Mouse (Mus musculus) gastrocnemius, postnatal 14 days (tissue): ENCODE measurements around the gene Chn1. TPM values are rescaled to one million over a fixed set of nuclear protein-coding genes. Genes with fewer than 3 reads are reported as not detected.

Experiments
- DNase-seq: peaks from one replicate; pipeline ENCODE4 v3.0.0; 2021; ENCODE audit warnings: mixed read lengths
- intact Hi-C: fragments of 180-260 bp; cut with DNase I; formaldehyde crosslinking; loops from one replicate; pipeline ENCODE4 v1.15.1; 2025; ENCODE audit warnings: low total_unique reads
- total RNA-seq, 2 experiments: library from RNA; stranded (reverse); gene quantifications; 2 replicates each; pipeline ENCODE4 v1.2.3; 2021

Chn1 gene
- total RNA-seq, 2 experiments from 2014 or later, result 11.3 to 11.6 TPM

DNA sequence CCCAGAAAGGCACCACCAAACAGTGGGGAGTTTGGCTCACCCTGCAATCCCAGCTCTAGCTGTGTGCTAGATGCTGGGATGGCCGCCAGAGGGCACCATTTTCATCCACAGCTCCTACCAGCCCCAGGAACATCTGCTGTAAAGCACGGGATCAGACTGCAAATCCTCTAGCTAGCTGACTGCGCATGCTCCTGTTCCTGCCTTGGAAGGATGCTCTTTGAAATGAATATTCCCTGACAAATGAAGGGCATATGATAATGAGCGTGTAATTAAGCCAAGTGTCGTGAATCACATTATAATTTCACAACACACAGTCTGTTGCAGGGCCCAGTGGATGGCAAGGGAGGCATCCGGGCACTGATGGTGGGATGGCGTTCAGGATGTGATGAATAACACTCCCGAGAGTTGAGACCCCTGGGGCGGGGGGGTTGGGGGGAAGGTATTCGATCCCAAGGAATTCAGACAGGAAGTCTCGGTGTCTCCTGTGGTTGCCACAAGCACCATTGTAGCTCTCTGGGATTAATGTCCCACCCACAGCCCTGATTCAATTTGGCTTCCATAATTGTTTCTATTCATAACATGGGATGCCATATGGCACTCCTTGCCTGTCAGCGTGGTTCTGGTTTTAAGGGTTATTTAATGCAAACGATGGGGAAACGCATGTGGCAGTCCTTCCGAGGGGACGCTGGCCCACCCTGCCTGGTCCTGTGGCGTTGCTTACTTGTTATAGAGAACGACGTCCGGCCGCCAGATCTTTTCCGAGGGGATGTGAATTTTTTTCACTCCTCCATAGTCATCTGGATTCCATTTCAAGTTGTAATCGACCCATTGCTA is 202.4 kb downstream of the Chn1 start:
- intact Hi-C loops, result no loop called here

DNA sequence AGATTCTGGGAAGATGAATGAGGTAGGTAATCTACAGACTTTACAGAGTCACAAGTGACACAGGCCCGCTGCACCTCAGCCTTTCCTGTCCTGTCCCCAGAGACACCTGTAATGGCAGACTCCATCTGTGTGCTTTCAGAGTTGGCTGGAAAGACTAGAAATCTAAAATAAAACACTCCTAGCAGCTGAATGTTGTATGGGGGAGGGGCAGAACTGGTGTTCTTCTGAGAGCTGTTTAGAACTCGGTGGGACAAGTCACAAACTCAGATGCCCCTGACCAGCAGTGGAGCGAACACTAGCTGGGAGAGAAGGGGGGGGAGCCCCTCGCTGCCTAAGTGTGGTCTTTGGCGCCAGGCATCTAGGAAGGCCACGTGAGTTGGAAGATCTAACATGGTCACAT is 203.2 kb downstream of the Chn1 start:
- DNase-seq, result no peak
- intact Hi-C loops, result no loop called here

More for the DNA sequence above, 202.4 kb downstream of the Chn1 start:
- DNase-seq, result peak; percentile 82

DNA sequence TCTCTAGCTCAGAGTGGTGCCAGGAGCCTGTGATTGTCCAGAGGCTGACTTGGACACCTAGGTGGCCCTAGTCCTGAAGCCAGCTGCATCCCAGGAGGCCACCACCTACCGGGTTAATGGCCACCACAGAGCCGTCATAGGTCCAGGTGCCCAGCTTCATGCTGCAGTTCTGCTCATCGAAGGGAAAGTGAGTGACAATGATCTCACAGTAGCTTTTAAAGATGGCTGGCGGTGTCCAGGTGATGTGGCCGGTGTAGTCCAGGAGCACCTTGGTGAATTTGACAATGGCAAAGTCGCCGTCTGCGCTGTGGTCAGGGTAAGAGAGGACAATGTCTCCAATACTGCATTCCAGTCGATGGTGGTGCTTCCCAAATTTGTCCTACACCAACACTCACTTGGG is 203.8 kb downstream of the Chn1 start:
- intact Hi-C loops, result no loop called here
- DNase-seq, result no peak

DNA sequence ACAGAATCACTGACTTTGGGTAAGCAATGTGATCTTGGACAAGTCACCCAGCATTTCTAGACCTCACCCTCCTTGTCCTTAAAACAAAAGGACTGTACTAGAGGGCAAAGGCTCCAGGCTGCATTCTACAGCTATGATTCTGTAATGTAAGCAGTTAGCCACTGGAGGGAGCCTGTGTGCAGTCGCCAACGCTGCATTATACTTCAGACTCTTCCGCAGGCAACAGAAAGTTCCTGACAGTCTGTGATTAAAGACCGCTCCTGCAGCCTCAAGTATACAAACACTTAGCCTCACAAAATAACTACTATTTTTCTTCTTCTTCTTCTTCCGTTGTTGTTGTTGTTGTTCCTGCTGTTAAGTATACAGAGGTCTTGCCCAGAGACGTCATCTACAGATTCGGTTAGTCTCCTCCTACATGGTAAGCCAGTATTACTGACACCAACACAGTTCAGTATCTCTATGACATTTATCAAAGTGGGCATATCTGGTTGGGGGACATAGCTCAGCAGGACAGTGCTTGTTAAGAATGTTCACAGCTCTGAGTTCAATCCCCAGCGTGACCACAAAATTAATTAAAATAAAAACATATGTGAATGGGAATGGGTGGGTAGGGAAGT is 208.0 kb downstream of the Chn1 start:
- intact Hi-C loops, result no loop called here
- no peak for DNase-seq

DNA sequence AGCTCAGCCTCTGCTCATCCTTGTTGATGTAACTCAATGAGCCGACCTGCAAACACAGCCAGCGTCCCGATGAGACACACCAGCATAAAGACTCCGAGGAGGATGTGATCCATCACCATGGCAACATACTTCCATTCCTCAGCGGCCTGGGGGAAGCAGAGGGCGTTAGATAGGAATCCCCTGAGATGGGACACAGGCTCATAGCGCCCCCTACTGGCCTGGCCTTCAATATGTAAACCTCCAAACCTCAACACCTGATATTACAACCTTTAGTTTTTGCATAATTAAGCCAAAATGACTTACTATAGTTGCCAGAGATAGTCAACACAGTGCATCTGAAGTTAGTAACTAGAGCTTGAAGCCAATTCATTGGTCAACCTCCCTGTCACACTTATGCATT is 209.0 kb downstream of the Chn1 start:
- no peak for DNase-seq
- intact Hi-C loops, result no loop called here

DNA sequence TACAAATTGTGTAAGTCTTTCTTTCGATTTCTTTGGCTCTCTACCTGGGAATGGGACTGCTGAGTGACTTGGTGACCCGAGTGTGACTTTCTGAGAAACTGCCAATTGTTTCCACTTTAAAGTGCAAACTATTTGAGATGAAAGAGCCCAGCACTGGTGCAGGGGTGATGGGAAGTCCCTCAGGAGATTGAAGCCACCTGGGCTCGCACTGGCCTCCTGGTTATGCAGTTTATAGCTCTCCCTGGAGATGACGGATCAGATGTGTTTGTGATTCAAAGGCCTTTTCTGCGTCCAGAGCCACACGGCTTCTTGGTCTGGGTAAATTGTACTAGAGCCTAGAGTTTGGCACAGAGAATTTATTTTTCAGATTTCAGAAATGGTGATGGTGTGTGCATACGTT is 211.5 kb downstream of the Chn1 start:
- no peak for DNase-seq
- intact Hi-C loops, result no loop called here

DNA sequence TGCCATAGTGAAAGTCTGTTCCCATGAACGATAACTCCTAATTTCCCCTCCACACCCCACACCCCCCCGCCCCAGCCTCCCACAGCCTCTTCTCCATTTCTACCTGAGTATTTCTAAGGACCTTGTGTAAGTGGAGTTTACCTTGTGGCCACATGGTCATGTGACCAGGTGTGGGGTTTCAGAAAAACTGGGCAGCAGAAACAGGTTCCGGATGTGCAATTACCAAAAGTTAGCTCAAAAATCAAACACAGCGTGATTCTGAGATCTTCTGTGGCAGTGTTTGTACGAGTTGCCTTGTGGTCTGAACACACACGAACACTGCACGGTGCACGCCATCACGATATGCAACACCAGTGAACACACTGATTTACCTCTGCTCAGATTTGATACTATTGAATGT is 212.5 kb downstream of the Chn1 start:
- intact Hi-C loops, result no loop called here
- DNase-seq, result no peak

DNA sequence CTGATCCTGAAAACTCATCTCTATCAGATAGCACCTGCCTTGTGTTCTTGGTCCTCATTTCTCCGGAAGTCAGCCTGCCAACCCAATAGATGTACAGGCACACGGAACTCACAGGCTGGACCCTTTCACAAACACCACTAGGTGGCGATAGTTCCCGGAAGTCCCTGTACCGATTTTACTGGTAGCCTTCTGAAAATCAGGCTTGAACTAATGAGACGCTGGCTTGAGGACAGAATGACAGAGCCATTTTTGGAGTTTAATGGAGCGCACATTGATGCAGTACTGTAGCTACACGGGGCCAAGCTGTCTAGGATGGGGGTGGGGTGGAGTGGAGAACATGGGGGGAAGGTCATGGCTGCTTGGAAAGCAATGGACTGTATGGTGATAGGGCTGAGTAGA is 213.5 kb downstream of the Chn1 start:
- intact Hi-C loops, result no loop called here
- DNase-seq, result no peak

DNA sequence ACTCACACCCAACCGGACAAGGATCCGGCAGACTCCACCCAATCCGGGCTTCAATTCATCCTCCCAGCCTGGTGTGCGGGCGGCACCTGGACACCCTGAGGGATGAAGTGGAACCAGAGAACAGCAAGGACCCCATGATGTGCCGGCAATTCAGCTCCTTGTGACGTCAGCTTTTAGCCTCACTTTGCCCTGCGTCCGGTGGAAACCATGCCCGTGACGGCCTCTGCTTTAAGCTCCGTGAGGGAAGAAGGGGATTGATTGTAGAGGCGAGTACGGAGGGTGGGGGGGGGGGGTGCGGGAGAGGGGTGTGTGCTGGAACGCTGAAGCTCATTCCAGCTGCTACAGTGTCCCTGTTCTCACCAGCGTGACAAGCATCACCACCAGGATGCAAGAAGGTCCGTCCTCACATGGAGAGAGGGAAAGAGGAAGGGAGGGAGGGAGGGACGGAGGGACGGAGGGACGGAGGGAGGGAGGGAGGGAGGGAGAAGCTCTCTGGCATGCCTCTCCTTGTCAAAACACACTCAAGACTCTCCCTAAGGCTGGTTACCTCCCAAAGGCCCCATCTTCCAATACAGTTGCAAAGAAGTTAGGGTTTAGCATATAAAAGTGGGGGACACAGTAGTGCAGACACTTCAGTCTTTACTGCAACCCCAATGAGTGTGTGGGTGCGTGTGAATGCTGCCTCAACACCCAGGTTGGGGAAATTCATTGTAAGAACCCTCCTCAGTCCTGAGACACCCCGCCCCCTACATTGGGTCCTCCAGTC is 214.1 kb downstream of the Chn1 start:
- intact Hi-C loops, result no loop called here
- DNase-seq, result no peak

Other genes with a start within 250 kb of the Chn1 start
- 10 to 100 TPM; 17.4 to 19.8 TPM for gene Wipf1, start 245.6 kb downstream of the Chn1 start, total RNA-seq
- gene Chrna1, start 195.0 kb downstream of the Chn1 start, total RNA-seq, result 10 to 100 TPM; 14.4 to 17.4 TPM
- gene Atf2, start 117.3 kb upstream of the Chn1 start, total RNA-seq, result 10 to 100 TPM; 16.6 to 20.4 TPM
- gene Atp5g3, start 136.0 kb upstream of the Chn1 start, total RNA-seq, result 1,000 to 10,000 TPM; 1,655 to 1,960 TPM